Mouse (Mus musculus) fat pad, adult 2 months (tissue): ENCODE data around the gene Hspb7.
A peak's percentile ranks its signal among the peaks of the same experiment; 100 is the strongest.

ENCODE experiments used
- DNase-seq: peaks from one replicate; pipeline ENCODE4 v3.0.0-alpha.2; 2011; ENCODE audit warnings: low read depth, low spot score; ENCODE audit errors: extremely low read depth

The Hspb7 gene

DNA sequence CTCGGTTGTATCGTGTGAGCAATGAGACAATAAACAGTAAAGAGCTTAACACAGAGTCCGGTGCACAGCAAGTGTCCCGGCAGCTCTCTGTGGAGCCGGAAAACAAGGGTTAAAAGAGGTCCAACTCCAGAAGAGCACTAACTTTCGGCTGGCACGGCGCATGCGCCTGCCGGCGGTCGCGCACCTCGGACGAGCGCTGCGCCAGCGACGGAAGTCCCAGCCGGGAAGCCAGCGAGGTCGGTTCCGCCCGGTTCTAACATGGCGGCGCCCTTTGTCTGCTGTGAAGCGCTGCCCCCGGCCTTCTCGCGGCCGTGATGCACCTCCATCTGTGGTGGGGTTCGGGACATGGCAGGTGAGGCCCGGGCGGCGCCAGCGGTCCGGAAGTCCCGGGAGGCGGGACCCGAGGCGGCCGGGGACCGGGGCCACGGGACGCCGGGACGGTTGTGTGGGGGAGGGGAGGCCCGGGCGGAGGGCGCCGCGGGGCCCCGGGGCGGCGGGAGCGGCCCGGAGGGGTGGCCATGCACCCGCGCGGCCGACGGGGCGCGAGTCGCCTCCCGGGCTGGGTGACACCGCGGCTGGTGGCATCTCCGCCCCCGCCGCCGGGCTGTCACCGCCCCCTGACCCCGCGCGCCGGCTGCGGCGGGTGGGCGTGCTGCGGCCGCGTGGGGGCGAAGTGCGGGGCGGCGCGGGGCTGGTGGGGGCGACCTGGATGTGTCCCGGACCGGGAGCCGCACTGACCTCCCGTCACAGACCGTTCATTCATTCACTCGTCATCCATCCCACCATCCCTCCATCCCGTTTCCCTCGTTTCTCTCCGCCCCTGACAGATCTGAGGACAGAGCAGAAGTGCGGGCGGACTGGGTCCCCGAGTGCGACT is 24.1 kb downstream of the Hspb7 start, which contains the start of gene Zbtb17:
Gene Zbtb17, plus strand, starts transcription at position 204 of the 877 bp plus-strand sequence.
- no peak for DNase-seq

DNA sequence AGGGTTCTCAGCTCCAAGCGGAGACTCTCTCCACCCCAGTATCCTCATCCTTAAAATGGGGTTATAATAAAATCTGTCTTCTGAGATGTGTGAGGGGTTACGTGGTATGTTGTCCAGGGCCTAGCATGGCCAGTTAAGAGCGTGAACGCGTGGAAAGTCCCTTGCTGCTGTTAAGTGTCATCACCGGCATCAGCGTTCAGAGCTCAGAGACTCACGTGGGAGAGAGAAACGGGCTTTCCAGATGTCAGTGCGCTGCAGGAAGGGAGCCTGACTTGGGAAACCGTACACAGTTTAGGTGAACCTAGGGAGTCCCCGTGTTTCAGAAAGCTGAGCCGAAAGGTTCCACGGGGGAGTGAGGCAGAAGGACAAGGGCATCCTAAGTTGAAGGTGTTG is 24.7 kb downstream of the Hspb7 start:
- no peak for DNase-seq

DNA sequence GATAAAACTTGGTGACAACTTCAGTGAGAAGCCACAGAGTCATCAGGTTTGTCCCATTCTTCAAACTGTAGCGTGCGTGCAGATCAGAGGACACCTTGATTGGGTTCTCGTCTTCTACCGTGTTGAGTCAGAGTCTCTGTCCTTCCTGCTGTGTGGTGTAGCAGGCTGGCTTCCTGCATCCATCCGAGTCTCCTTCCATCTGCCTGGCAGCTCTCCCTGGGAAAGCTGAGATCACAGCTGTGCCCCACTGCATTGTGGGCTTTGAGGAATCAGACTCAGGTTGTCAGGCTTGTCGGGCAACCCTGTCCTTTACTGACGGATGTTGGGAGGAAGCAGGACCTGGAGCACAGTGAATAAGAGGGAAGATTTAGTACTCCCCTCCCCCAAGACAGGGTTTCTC is 25.6 kb downstream of the Hspb7 start:
- DNase-seq = no peak

DNA sequence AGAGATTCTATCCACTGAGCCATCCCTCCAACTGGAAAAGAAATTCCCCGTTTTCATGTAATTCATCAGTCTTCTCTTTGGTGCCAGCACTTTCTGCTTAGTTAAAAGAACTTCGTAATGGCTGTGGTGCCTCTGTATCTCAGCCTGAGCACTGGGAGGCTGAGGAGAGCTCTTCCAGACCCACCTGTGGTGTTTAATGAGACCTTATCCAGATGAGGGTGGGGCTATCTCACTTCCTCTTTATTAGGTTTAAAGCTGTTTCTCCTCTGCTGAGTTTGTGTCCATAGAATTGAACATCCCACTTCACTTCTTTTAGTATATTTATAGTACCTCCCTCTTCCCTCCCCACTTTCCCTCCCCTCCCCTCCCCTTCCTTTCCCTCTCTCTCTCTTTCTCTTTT is 30.7 kb downstream of the Hspb7 start:
- DNase-seq = no peak

DNA sequence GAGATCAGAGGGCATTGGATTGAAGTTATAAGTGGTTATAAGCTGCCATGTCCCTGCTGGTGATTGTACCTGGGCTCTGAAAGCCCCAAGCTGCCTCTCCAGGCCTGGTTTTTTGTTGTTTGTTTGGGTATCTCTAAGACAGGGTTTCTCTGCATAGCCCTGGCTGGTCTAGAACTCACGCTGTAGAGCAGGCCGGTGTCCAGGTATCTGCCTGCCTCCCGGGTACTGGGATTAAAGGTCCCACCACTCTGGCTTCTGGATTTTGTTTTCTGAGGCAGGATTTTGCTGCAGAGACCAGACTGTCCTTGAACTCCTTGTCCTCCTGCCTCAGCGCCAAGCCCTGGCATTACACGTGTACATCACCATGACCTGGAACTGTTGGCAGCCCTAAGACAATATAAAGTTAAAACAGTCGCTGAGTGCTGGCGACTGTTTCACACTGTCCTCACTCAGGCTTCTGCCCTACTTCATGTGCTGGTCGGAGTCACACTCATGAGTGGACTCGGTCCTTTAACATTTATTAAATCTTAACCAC is 31.4 kb downstream of the Hspb7 start:
- no peak for DNase-seq

DNA sequence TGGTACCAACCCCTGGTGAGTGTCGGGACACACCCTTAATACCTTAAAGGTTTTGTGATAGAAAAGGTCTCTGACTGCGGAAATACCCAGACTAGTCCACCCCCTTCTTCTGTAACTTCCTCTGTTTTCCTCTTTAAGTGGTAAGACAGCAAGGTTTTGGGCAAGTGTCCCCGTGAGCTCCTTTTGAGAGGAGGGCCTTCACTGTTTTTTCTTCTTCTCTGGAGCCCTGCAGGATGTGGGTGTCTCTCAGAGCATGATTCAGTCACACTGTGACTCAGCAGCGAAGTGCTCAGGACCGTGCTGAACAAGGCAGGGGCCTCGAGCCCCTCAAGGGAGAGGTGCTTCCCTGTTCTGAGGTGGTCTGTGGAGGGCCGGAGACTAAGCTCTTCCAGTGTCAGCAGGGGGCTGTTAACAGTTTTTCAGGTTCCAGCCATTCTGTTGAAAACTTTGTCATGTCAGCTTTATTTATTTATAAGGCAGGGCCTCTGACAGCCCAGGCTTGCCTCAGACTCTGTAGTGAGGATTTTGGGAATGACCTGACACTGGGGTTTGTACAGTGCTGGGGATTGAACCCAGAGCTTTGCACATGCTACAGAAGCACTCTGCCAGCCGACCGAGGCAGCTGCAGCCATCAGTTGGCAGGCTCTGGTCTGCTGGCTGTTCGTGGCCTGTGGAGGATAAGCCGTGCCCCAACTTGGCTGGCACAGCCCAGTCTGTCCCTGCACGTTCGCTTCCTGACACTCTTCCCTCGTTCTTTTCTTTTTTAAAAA is 34.2 kb downstream of the Hspb7 start:
- no peak for DNase-seq

DNA sequence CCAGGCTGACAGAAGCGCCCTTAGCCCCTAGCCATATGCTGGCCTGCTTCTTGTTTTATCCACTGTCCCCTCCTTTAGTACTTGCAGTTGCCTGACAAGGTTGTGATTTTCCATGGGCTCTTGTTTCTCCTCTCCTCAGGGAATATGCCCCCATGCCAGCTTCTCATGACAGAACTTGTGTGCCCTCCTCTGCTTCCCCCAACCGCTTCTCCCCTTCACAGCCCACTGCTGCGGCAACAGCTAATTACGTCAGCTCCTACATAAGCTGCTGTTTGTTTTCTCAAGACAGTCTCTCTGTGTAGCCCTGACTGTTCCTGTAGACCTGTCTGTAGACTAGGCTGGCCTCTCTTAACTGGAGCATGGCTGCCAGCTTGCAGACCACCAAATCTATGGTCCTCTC is 34.9 kb downstream of the Hspb7 start:
- peak; percentile 52 for DNase-seq

DNA sequence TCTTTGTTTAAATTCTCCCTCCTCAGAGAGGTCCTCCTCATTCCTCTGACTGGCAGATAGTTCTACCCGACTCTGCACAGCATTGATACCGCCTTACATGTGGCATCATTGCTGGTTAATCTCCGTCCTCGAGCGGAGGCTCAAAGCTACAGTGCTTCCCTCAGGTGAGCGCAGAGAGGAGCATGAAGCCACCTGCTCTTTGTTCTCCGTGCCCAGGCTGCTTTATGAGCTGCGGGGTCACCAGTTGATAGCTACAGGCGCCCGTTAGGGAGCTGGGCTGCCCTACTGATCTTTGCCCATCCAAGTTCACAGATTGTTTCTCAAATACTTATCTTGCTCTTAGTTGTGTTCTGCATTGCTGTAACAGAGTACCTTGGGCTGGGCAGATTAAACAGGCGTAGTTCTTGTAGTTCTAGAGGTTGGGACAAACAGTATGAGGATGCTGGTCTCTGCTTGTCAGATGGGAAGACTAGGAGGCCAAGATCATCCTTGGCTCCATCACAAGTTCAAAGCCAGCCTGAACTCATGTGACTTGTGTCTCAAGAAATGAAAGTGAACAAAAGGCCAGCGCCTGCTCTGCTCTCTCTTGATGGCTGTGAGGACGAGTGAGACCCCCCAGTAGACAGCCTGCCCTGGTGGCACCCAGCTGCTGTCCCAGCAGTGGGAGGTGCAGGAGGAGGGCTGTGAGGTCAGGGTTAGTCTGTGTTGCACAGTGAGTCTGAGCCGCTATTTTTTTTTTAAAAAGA is 35.8 kb downstream of the Hspb7 start:
- no peak for DNase-seq

DNA sequence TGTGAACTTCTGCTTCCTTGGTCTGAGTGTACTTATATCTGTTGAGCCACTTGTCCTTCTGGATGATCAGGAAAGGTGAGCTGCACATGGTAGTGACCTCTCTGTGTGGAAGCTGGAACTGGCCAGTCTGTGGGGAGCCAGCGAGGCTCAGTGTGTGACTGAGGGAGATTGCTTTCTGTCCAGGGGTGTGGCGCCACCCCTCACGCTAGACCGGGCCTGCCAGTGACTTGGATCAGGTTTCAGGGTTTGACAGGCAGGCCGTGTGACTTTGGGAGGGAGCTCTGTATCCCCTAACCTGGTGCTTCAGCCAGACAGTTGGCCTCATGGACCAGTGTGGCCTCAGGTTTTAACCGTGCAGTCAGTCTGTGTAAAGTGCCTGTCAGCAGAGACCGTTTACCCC is 37.7 kb downstream of the Hspb7 start:
- DNase-seq = no peak

DNA sequence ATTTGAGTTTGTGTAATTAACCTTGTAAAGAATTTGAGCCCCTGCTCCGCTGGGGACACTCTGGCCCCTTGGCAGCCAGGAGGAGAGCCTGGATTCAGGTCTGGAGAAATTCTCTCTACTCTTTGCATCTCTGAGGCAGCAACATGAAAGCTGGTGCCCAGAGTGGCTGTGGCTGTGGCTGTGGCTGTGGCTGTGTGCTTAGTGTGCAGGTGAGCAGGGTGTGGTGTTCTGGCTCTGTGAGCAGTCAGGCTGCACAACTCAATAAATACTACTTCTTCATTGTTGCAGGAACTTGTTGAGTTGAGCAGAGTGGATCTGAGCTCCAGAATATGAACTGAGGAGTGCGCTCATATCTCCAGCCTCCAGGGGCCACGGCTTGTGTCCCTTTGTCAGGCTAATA is 38.3 kb downstream of the Hspb7 start:
- DNase-seq = no peak

DNA sequence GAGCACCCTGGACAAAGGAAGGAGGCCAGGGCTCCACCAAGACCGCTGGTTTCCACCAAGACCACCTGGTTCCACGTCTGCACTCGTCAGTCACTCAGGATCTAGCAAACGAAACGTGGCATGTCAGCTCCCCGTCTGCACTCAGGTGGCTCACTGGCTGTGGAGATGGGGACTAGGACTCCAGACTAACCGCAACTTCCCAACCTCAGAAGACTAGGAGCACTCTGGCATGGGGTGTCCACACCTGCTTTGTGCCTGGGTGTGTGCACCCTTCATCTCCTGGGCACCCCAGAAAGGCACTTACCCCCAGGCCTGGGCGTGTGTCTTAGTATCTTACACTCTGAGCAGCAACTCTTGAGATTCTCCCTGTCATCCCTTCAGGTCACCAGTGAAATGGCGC is 39.2 kb downstream of the Hspb7 start:
- no peak for DNase-seq

DNA sequence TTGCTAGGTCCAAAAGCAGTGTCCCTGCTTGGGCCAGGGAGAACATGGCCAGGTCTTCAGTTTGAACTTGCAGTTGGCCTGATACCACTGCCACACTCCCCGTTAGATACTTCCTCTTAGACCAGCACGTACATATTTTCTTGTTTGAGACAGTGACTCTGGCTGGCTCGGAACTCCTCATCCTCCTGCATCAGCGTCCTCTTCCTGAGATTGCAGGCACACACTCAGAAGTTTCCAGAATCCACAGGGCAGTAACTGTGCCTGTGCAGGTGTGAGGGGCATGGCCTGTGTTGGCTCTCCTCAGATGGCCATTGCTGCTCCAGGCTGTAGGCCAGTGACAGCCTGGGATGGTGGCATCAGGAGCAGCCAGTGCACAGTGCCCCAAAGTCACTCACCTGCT is 39.9 kb downstream of the Hspb7 start:
- no peak for DNase-seq

DNA sequence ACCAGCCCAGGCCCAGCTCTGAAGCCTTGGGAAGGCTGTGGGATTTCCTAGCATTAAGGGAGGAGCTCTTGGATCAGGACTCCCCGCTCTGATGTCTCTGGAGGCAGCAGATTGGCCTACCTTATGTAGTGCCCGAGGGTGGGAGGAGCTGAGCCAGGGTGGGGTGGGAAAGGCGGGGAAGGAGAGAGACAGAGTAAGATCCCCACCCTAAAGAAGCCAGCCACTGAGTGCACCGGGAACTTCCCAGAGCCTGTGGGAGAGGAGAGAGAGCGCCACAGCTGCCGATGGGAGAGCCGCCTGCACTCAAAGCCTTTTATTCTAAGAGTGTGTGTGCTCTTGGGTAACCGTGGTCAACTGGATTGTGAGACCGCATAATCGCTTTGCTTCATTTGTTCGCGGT is 40.5 kb downstream of the Hspb7 start:
- DNase-seq = no peak

DNA sequence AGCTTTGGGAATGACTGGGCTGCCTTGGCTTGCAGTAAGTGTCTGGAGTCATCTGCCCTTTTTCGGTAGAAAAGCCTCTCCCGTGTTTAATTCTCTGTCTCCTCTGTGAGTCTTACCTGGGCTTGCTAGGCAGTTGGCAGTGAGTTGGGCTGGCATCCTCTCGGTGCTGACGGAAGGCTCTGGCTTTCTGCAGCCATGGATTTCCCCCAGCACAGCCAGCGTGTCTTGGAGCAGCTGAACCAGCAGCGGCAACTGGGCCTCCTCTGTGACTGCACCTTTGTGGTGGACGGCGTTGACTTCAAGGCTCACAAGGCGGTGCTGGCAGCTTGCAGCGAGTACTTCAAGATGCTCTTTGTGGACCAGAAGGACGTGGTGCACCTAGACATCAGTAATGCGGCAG is 41.0 kb downstream of the Hspb7 start:
- no peak for DNase-seq

DNA sequence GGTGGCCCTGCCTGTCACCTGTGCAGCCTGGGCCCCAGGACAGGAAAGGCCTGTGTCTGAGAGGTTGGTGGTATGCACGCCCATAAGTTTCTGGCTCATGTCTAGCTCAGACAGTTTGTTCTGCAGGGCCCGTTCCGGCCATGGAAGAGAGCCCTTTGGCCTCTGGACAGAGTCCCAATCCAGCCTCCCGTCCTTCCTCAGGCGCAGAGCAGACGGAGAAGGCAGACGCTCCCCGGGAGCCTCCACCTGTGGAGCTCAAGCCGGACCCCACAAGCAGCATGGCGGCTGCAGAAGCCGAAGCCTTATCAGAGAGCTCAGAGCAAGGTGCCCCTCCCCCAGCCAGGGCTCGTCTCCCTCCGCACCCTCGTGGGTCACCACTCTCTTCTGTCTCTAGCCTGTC is 42.9 kb downstream of the Hspb7 start:
- DNase-seq = no peak

DNA sequence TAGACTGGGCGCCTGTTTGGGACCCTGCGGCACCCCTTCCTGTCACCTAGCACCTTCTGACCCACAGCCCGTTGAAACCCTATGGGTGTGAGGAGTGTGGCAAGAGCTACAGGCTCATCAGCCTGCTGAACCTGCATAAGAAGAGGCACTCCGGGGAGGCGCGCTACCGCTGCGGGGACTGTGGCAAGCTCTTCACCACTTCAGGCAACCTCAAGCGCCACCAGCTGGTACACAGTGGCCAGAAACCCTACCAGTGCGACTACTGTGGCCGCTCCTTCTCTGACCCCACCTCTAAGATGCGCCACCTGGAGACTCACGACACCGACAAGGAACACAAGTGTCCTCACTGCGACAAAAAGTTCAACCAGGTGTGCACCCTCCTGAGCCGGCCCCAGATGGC is 44.1 kb downstream of the Hspb7 start:
- no peak for DNase-seq

DNA sequence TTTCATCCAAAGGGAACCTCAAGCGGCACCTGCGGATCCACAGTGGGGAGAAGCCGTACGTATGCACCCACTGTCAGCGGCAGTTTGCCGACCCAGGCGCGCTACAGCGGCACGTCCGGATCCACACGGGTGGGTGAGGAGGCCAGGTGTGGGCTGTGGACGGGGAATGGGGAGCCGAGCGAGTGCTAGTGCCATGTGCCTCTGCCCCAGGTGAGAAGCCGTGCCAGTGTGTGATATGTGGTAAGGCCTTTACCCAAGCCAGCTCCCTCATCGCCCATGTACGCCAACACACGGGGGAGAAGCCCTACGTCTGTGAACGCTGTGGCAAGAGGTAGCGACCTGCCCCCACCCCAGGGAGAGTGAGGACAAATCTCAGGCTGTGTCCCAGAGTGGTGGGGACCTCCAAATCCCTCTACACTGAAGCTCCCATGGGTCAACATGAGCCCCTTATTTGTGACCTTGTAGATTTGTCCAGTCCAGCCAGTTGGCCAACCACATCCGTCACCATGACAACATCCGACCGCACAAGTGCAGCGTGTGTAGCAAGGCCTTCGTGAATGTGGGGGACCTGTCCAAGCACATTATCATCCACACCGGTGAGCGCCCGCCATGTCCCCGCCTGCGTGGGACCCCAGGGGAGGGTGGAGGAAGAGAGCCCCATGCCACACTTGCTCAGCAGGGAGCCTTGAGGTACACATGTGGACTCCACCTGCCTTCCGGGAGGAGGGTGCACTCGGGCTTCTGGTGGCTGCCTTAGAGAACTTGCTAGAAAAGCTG is 45.1 kb downstream of the Hspb7 start:
- no peak for DNase-seq

DNA sequence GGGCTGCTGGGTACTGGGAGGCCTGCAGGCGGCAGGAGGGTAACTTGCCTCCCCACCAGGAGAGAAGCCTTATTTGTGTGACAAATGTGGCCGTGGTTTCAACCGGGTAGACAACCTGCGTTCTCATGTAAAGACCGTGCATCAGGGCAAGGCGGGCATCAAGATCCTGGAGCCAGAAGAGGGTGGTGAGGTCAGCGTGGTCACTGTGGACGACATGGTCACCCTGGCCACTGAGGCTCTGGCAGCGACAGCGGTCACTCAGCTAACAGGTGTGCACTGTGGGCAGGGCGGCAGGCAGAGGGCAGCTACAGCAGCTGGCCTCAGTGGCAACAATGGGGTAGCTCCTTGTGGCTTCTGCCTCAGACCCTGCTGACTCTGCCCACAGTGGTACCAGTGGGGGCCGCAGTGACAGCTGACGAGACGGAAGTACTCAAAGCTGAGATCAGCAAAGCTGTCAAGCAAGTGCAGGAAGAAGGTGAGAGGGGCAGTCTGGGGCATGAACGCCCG is 45.8 kb downstream of the Hspb7 start:
- no peak for DNase-seq

DNA sequence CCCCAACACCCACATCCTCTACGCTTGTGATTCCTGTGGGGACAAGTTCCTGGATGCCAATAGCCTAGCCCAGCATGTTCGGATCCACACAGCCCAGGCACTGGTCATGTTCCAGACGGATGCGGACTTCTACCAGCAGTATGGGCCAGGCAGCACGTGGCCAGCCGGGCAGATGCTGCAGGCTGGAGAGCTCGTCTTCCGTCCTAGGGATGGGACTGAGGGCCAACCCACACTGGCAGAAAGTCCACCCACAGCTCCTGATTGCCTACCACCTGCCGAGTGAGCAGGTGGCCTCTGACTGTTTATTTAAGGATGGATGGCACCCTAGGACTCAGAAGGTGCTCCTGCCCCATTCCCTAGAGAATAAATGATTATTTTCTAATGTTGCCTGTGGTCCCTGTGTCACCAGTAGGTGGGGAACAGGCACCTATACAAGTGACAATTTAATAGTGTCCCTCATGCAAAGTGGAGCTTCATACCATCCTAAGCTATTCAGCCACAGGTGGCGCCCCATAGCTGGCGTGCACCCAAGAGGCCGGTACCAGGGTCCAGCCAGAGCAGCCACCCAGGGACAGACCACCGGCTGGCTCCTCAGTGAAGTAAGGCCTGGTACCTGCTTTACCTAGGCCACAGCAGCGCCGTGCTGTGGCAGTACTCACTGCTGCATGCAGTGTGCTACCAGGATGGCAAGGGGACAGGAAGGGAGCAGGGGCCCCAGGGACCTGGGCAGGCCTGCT is 46.4 kb downstream of the Hspb7 start:
- no peak for DNase-seq

DNA sequence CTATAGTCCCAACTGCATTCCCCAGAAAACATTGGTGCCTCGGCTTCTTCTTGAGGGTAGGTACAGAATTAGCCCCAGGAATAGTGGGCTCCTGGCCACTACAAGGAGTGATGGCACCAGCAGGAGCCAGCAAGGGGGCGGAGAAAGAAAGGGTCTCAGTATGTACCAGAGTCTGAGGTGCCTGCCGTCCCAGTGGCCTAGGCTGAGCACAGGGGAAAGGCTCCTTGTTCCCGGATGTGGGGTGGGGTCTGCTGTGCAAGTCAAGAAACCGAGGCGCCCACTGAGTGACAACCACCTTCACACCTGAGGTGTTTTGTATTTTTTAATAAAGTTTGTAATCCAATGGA is 47.0 kb downstream of the Hspb7 start:
- DNase-seq = no peak
